Mouse (Mus musculus): Measurements from ENCODE around the gene Lmo4.

Lmo4 gene

DNA sequence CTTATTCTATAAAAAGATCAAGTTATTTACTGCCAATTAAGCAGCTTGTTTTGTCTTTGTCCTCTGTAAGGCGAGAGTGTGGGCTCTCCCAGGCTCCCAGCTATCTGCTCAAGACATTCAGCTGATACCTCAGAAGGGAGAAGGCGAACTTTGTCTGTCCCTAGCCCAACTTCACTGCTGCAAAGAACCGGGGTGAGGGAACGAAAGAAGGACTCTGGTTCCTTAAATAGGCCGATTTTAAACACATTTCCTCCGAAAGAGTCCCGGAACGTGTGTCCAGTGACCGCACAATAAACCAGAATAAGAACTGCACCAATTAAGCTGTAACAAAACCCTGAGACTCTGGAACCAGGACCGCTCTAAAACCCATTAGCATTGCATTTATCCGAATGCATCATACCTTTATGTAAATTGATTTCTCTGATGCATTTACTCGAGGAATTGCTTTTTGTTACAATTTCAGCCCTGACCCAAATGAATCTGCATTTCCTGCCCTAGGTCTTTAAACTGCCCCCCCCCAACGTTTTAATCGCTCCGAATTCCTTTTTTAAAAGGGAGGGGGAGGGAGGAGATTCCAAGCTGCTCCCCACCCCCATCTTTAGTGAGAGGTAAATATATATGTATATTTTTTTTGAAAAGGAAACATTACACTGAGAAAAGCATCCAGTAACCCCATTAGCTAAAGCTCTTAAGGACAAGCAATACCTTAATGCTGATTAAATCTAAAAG, 1.6 kb downstream of the Lmo4 start:
- DNase-seq = peak in 1 of 2 experiments; percentile 27

DNA sequence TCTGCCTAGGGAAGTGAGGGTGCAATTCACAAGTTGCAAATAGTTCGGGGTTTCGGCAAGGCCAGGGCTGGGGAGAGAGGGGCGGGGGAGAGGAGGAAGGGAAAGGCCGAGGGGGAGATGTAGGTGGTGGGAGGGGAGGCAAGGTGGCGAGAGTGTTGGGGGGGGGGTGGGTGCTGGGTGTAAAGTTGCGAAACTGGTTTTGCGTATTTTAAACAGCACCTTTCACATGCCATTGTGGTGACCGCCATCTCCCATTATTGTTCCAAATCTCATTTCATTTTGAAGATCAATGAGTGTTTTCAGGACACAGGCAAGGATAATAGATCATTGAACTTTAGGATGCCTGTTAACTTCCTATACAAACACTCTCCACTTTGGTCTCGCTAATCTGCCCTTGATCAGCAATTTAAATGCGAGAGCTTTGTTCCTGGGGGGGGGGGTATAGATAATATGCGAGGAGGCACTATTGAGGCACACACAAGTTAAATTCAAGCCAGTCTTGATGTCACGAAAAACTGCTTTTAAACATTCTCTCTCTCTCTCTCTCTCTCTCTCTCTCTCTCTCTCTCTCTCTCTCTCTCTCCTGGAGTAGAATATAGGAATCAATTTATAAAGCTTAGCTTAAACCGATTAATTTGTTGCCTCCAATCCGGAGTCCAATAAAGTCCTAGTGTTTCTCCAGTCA, 2.3 kb downstream of the Lmo4 start:
- DNase-seq = no peak

DNA sequence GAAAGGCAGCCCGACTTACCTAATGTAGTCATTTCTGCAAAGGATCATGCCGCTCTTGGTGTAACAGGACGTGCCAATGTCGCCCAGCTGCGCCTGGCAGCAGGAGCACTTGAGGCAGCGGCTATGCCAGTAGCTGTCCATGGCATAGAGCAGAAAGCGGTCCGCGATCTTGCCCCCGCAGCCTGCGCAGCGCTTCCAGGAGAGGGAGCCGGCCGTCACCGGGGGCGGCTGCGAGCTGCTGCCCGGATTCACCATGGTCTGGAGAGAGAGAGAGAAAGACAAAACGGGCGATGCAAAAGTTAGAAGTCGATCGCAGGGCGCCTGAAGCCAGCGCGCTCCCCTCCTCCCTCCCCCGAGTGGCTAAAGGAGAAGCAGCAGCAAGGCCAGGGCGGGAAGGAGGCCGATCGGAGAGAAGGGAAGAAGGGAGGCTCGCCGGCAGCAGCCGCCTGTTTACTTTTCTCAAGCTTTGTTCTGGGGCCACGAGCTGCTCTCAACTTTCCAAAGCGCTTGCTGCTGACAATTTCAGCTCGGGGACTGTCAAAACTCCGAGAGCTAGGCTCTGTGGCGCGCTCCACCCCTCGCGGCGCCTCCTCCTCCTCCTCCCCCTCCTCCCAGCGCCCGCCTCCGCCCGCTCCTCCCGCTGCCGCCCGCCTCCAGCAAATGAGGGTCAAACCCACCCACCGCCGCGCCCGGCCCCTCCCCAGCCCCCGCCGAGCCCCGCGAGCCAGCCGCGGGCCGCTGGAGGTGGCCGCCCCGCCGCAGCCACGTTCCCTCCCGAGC, 3.0 kb downstream of the Lmo4 start:
- peak; percentile 91 to 93 for DNase-seq

DNA sequence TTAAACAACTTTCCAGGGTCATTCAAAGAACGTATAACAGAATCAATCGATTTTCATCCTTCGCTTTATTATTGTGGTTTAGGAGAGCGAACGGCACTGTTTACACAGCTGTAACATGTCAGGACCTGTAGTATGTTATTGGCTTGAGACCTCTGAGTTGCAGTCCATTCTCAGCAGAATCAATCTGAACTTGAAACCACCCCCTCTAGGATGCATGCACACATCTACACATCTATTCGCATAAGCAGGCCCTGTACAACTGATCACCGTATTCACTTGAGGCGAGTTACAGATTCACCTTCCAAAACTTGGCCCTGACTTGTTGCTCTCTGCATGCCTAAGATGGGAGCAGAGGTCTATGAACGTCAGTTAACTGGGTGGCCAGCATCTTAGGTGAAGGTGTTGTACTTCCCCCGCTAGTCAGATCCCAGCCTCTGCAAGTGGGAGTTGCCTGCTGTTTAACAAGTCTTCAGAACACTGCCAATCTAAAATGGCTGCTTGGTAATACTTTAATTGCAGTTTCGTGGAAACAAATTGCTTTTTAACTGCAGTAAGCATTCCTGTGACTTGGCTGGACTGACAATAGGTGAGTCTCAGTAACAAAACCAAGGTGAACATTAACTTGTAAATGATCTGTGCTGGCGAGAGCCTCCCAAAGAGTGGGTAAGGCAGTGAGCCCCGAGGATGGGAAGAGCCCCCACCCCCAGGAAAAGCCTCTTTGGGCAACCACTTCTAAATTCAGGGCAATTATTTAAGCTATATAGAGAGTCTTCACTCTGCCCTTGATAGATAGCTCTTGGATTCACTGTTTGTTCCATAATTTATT, 19.5 kb downstream of the Lmo4 start:
- peak; percentile 66 to 79 for DNase-seq

DNA sequence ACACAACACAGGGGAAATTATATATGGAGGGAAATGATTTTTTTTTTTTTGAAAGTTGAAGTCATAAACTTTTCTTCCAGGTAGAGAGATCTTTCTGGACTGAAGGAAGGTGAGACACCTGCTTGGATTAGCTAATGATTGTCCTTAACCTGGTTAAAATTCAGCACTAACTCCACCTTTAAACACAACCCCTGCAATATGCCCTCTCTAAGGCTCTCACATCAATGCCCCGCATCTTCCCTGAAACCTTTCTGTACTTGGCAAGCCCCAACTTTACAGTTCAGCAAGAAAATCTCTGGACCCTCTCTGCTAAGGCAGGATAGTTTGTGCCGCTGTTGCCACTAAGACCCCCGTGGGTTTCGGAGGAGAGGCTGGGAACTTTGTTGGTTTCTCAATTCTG, 20.1 kb downstream of the Lmo4 start:
- DNase-seq = no peak

DNA sequence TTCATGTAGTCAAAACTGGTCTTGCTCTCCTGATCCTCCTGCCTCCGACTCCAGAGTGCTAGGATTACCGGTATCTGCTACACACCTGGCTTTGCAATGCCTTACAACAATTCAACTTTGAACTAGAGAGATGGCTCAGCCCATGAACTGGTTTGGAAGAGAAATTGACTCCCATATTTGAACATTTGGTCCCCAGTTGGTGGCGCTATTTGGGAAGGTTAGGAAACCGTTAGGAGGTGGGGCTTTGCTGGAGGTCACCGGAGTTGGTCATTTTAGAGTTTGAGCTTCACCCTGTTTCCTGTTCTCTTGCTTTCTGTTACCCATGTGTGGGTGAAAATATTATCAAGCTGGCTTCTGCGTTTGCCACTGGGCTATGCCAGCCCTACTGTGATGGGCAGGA, 22.8 kb downstream of the Lmo4 start:
- peak in 1 of 2 experiments; percentile 52 for DNase-seq

DNA sequence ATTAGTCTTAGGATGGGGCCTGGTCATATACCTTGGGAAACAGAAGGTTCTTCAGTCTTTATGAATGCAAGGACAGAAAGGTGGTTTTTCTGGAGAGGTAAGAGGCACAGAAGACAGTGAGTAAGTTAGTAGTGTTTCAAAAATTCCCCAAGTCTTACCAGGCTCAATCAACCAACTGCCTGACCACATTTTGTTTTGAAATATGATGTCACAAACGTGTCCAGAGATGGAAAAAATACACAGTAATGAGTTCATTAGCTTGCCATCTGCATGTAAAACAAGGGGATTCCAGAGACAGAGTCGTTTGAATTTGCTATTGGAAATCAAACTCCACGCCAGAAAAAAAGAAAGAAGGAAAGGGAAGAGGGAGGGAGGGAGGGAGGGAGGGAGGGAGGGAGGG, 26.1 kb downstream of the Lmo4 start:
- DNase-seq = no peak

DNA sequence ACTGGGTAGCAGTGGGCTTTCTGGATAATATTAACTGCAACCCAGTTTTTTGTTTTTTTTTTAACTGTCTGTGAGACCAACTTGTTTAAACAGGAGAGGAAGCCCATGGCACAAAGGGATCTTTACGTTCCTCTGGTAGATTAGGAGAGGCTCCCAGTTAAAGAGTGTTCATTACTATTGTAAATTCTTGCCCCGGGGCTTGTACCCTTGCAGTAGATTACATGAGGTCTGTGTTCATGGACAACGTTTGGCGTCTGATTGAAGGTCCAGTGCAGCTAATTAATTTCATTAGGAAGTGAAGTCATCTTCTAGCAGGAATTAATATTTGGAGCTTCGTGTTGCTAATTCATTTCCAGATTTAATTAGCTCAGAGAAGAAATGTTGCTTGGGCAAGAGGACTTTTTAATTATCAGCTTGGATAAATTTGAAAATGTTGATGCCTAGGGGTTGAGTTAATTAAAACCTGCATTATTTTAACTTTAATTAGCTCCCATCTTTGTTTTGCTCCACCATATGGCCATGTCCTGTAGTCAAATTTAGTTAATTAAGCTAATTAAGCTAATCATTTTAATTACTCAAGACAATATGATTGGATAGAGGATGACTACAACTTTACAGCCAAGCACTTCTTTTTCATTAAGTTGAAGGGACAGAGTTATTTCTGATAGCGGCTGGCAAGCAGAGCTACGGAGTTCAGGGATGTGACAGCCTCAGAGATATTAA, 31.0 kb downstream of the Lmo4 start:
- no peak for DNase-seq

DNA sequence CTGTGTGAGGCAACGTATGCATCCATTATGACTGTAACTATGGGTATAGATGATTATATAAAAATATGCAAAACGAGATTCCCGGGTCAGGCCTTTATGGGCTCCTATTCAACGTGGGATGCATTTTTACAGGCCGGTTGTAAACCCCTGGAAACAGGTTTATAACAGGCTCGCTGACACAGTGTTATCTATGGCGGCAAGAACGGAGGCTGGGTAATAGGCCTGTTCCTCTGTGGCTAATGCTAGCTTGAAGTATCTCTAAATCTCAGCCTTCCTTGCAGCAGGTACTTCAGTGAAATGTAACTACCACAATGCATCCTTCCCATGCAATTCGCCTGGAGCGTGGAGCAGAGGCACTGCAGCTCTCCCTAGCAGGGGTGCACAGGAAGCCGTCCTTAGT, 31.9 kb downstream of the Lmo4 start:
- DNase-seq = no peak

DNA sequence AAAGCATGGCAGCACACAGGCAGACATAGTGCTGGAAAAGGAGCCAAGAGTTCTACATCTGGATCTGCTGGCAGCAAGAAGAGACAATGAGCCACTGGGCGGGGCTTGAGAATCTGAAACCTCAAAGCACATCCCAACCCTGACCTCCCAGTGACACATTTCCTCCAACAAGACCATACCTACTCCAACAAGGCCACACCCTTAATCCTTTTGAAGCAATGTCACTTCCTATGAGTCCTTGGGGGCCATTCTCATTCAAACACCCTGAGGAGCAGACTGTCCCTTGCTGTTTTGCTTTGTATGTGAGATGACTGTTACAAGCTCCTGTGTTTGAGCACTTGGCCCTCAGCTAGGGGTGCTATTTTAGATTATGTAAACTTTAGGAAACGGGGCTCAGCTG, 33.3 kb downstream of the Lmo4 start:
- no peak for DNase-seq

DNA sequence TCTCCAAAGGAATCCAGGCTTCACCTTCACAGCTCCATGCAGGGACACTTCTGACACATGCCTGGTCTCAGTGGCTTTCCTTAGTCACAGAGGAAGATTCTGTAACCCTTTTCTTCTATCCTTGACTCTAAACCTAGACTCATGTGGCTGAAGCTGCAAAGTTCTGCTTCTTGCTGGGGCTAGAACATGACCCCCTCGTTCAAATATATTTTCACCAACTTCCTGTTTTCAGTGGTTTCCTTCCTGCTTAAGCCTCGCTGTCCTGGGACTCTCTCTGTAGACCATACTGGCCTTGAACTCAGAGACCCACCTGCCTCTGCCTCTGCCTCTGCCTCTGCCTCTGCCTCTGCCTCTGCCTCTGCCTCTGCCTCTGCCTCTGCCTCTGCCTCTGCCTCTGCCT, 34.5 kb downstream of the Lmo4 start:
- DNase-seq = no peak

DNA sequence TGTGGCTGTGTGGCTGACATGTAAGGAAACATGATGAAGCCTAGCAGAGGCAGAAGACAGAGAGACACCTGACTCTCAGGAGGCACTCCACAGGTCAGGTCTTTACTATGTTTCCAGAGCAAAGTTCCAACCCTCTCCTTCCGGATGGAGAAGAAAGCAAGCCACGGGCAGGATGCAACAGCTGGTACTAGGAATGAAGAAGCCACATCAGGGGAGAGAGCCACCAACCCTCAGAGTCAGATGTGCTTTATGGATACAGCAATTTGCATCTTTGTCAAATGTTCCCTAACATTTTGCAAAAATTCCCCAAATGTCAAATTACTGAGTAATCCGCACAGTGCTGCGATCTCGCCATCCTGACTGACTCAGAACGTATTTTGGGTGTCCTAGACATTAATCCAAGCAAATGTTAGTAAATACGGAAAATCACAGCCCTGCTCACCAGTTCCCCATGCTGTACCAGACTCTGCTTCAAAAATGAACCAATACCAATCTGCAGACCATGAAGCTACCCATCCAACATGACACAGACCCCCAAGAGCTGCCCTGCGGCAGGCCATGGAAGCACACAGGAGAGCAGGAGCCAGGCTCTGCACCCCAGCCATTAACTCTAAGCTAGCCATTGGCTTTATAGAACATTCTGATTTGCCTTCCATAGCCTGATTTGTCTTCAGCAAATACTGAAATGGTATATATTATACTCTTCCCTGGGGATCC, 38.4 kb downstream of the Lmo4 start:
- no peak for DNase-seq

DNA sequence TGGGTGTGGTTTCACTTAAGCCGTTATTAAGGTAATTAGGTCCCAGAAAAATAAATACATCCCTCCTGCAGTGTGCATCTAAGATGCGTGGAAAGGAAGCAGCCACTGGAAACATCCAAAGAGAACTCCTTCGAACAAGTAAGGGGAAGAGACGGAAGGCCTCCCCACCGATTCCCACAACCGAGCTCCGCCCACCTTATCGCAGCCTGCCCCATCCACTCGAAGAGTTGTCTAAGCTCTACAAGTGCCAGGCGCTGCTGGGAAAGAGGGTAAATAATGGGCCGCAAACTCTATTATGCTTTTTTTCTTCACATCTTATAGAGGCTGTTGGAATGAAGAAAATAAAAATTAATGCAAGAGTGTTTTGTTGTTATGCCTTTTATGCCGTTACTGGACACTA, 39.6 kb downstream of the Lmo4 start:
- DNase-seq = no peak

DNA sequence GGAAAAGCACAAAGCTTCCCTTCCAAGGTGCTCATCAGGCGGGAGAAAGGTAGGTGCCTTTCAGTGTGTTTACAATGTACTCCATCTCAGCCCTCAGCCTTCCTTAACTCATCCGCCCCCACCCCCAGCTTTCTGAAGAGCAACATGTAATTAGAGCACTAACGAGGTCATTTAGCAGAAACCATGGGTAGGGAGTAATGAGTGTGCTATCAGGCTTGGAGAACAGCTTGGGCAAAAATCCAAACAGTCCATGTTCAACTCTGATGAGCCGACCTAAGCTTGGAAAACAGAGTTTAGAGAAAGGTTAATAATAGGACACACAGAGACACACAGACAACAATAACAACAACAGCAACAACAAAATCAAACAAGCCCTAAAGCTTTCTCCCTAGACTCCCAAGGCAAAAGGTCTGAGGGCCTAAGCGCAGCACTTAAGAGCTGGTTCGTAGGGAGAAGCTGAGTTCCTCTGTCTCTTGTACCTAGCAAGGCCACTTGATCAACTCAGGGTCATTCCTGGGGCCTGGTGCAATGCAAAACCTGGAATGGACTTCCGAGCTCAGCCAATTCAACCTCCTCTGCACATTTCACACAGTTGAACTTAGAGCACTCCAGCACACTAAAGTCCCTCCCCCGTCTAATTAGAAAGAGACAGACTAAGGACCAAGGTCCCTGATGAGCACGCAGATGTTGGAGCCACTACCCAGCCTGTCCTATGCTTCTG, 40.2 kb downstream of the Lmo4 start:
- DNase-seq = peak; percentile 85

DNA sequence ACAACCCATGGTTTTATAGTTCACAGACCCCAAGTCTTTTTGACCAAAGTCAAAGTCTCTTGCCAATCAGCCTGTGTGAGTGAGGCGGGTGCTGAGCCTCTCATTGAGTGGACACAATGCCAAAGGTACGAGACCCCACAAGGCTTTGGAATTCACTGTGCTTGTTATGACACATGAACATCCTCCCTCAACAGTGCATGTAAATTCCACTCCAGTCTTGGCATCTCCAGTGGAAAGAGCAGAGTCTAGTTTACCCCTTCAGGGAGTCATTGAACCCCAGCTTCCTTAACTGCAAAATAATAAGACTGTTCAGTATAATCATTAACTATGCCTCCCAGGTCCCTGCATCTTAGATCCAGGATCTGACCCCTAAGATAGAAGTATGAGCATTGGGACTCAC, 41.3 kb downstream of the Lmo4 start:
- DNase-seq = peak; percentile 60 to 84

DNA sequence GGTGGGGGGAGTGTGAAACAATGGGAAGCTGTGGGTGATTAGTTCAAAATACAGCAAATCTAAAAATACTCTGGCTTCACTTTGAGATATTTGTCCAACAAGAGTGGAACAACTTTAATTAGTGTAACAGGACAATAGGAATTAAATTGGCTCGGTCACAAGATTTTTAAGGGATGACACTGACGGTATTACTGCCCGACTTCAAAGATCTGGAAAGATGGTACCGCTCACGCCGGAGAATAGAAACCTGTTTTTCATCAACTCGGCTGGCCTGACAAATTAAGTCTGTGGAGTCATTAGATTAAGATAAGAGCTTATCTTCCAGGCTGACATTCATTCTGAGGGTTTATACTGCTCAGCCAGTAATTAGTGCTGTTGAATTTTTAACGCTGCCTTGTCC, 42.9 kb downstream of the Lmo4 start:
- no peak for DNase-seq

DNA sequence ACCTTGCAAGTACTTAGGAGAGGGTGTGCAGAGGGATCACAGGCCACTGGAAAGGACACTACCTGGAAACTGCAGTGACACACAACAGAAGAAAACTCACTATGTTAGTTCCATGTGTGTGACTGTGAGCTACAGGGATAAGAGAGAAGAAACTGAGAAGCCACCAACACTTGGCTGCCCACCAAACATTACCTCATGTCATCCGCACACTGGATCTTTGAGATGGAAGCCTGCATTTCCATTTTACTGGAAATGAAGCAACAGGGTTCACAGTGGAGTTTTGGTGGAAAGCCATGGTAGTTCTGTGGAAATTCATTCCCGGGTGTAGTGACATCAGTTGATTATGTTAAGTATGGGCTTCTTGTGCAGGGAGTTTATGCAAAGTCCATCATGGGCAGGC, 43.8 kb downstream of the Lmo4 start:
- DNase-seq = no peak

DNA sequence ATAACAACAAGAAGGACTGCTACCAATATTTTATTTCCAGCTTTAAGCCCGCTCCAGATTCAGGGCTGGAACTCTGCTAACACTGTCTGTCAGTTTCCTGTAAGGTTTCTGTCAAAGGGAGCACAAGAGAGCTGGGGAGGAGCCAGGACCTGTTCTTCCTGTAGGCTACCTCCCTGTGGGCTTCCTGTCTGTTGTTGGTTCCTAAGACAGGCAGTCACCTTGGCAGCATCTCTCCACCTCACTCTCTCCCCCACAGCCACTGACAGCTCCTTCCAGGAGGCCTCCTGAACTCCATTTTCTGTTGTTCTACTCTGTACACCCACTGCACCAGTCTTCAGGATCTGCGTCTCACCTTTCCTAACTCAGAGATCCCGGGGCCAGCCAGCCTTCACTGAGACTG, 49.3 kb downstream of the Lmo4 start:
- DNase-seq = no peak

DNA sequence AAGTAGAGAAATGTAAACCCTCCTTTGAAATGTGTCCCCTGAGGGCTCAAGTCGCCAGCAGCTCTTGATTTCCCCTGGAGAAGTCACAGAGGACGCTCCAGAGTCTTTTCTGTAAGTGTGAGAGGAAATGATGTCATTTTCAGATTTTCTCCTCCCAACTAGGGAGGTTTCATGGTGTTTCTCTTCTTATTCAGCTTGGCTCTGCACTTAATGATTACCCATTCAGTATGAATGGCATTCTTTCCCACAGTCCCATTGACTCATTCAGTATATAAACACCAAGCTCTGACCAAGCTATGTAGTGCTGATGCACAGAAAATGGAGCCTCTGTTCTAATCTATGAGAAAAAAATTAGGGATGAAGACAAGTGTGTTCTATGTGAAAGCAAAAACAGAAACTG, 51.6 kb downstream of the Lmo4 start:
- DNase-seq = no peak

DNA sequence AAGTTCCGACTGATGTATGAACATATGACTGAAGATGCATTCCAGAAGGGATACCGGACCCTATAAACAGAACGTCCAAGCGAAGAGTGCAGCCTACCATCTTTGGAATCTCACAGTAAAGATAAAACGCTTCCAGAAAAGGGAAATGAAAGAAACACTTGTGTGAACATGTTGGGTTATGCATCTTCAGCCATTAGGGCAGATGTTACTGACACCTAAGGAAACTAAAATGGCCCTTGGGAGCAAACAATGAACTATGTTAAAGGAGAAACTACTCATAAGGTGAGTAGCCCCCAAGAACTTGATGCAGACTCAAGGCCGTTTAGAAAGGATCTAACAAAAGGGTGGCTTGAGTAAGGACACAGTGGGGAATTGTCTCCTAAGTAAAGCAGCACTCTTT, 54.0 kb downstream of the Lmo4 start:
- no peak for DNase-seq

DNA sequence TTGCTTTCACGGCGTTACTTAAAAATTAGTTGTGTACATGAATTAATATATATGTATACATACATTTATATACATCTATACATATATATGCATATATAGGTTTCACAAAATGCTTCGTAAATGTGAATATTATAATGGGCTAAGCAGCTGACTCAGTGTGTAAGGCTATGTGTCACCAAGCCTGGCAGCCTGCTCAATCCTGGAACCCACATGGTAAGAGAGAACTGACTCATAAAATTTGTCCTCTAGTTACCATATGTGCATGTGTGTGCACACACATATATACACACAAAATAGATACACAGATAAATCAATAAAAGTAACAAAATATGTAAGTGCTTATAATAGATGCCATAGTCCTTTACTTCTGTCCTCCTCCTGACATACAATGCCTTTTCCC, 56.8 kb downstream of the Lmo4 start:
- no peak for DNase-seq
